Mouse (Mus musculus) heart, embryonic 10.5 days (tissue): Measurements from ENCODE around the gene Nipal3. TPM values are rescaled to one million over a fixed set of nuclear protein-coding genes. Genes with fewer than 3 reads are reported as not detected.

ENCODE experiments used
- microRNA counts: library from miRNA; unstranded; fragments of <30 nt; microRNA quantifications from one replicate; lab custom pipeline; 2017
- microRNA-seq: library from miRNA; unstranded; fragments of <30 nt; microRNA quantifications from one replicate; pipeline ENCODE4, GENCODE M21; 2017
- polyA plus RNA-seq: library from polyadenylated mRNA; unstranded; fragments of >200 nt; fragmentation: Nextera tagmentation; extraction: Ambion mirVana; gene quantifications from 2 replicates; pipeline ENCODE4 v1.2.1, GENCODE M21; 2016

The Nipal3 gene
- polyA plus RNA-seq, 1 experiment from 2014 or later = 2.0 TPM

MicroRNAs within 50 kb of the gene (microRNA counts, 519-probe panel; counts per million panel counts)
- not detected for microRNA mmu-miR-700 (lab: Ali Mortazavi, UCI)

Small RNAs within 50 kb of the gene (microRNA-seq; reads per million reads assigned to microRNA genes)
- not detected for gene Gm25317
- gene Mir700 = 397 reads per million, percentile 69 among the genes with 10 or more reads in this experiment

Other genes with a start within 250 kb of the Nipal3 start
- 263 and 343 TPM in 2 replicates for gene Clic4, start 222.2 kb downstream of the Nipal3 start, polyA plus RNA-seq
- gene Srrm1, start 141.7 kb downstream of the Nipal3 start, polyA plus RNA-seq = 162 and 193 TPM in 2 replicates
- gene Ncmap, start 96.8 kb downstream of the Nipal3 start, polyA plus RNA-seq = 0.46 and 1.2 TPM in 2 replicates
- 9.3 and 11.2 TPM in 2 replicates for gene Rcan3, start 61.2 kb downstream of the Nipal3 start, polyA plus RNA-seq
- gene Stpg1, start 248 bp downstream of the Nipal3 start, polyA plus RNA-seq = 0.11 and 0.23 TPM in 2 replicates
- 4.3 and 14.1 TPM in 2 replicates for gene Grhl3, start 78.6 kb upstream of the Nipal3 start, polyA plus RNA-seq
- 0.18 and 0.28 TPM in 2 replicates for gene Ifnlr1, start 191.2 kb upstream of the Nipal3 start, polyA plus RNA-seq
- 0.13 TPM in 1 of 2 replicates, not detected in the other for gene Il22ra1, start 233.1 kb upstream of the Nipal3 start, polyA plus RNA-seq